Mouse (Mus musculus) stomach, embryonic 16.5 days (tissue): ENCODE measurements around the gene Eepd1. TPM values are rescaled to one million over a fixed set of nuclear protein-coding genes. Genes with fewer than 3 reads are reported as not detected.

ENCODE experiments used
- ATAC-seq: fragments of 200-750 bp; cut with Nextera tagmentation; 2 replicates; pipeline ENCODE4 v1.8.0; 2017; ENCODE audit warnings: moderate number of reproducible peaks, moderate TSS enrichment; ENCODE audit not compliant: insufficient read depth, low FRiP score
- H3K27ac ChIP-seq: fragments of 300-500 bp; sonication (generic); 2 replicates; pipeline ENCODE4 v1.5.1; 2014; ENCODE audit warnings: low read length
- H3K27me3 ChIP-seq: fragments of 300-500 bp; sonication (generic); 2 replicates; pipeline ENCODE4 v1.6.1; 2014; ENCODE audit warnings: low read length, control low read depth, mixed read lengths; ENCODE audit not compliant: control insufficient read depth, insufficient read depth
- H3K36me3 ChIP-seq: fragments of 300-500 bp; sonication (generic); 2 replicates; pipeline ENCODE4 v1.6.1; 2014; ENCODE audit warnings: low read length; ENCODE audit not compliant: control insufficient read depth, insufficient read depth
- H3K4me1 ChIP-seq: fragments of 300-500 bp; sonication (generic); 2 replicates; pipeline ENCODE4 v1.6.1; 2014; ENCODE audit warnings: low read length, control low read depth, mixed read lengths; ENCODE audit not compliant: control insufficient read depth, insufficient read depth
- H3K4me2 ChIP-seq: fragments of 300-500 bp; sonication (generic); 2 replicates; pipeline ENCODE4 v1.6.1; 2014; ENCODE audit warnings: low read depth, low read length, mixed read lengths
- H3K4me3 ChIP-seq: fragments of 300-500 bp; sonication (generic); replicated peaks from 2 replicates; pipeline ENCODE4 v1.5.1; 2014; ENCODE audit warnings: mild to moderate bottlenecking, low read length
- H3K9ac ChIP-seq: fragments of 300-500 bp; sonication (generic); 2 replicates; pipeline ENCODE4 v1.6.1; 2014; ENCODE audit warnings: low read length
- H3K9me3 ChIP-seq: fragments of 300-500 bp; sonication (generic); replicated peaks from 2 replicates; pipeline ENCODE4 v1.6.1; 2016; ENCODE audit warnings: low read length, control low read depth; ENCODE audit not compliant: control insufficient read depth
- WGBS: fragments of 180-500 bp; shearing (Covaris S2); extraction: QIAGEN DNeasy Blood & Tissue Kit; methylation state at CpG from one replicate; pipeline ENCODE4 v1.1.7; 2014; 5-methylcytosine and 5-hydroxymethylcytosine counted together
- polyA plus RNA-seq: library from polyadenylated mRNA; unstranded; fragments of >200 nt; fragmentation: Nextera tagmentation; extraction: Ambion mirVana; gene quantifications from 2 replicates; pipeline ENCODE4 v1.2.1, GENCODE M21; 2015

The Eepd1 gene
- polyA plus RNA-seq, 1 experiment from 2014 or later: 14.9 TPM

DNA sequence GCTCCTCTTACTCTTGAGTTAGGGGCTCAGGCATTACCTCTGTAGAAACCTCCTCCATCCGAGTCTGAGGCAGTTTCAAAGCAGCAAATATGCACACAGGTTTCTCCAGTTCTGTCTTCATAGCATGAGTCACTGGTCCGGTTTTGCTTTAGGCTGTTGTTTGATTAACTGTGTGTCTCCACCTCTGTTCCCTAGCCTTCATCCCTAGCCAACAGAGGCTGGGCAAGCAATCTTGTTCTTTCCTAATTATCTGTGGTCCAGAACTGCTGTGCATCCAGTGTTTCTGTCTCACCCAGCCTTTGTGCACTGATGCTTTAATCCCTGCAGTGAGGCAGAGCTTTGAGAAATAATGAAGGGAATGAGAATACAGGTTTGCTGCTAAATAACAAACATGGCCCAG lies 90.0 kb downstream of the Eepd1 start:
- Histone ChIP-seq H3K27ac (peak overlapping the region; percentile 78), H3K4me2 (no peak overlapping the region)

GRCm38 (mm10) chr9:25573753-25574152 lies 92.4 kb downstream of the Eepd1 start:
- Histone ChIP-seq H3K9ac (no peak overlapping the region), H3K4me1 (peaks cover 14% of the 10 kb centered on the region; the same call in 1 of the 2 replicates), H3K27me3 (no peaks in the 10 kb centered on the region), H3K27ac (no peak overlapping the region), H3K4me3 (no peak overlapping the region), H3K36me3 (no peaks in the 10 kb centered on the region), H3K9me3 (no peaks in the 10 kb centered on the region), H3K4me2 (no peak overlapping the region)
- 38% methylated on average over 7 of the region's 7 CpGs for WGBS
- no peak for ATAC-seq

More for the DNA sequence above, 90.0 kb downstream of the Eepd1 start:
- Histone ChIP-seq H3K4me3 (no peak overlapping the region), H3K9me3 (no peaks in the 10 kb centered on the region), H3K27me3 (no peaks in the 10 kb centered on the region), H3K36me3 (no peaks in the 10 kb centered on the region), H3K4me1 (peaks cover 14% of the 10 kb centered on the region; the same call in 1 of the 2 replicates), H3K9ac (no peak overlapping the region)
- WGBS: 30% methylated on average over 2 of the region's 2 CpGs
- ATAC-seq: peak; percentile 45; the same call in 1 of the 2 replicates

DNA sequence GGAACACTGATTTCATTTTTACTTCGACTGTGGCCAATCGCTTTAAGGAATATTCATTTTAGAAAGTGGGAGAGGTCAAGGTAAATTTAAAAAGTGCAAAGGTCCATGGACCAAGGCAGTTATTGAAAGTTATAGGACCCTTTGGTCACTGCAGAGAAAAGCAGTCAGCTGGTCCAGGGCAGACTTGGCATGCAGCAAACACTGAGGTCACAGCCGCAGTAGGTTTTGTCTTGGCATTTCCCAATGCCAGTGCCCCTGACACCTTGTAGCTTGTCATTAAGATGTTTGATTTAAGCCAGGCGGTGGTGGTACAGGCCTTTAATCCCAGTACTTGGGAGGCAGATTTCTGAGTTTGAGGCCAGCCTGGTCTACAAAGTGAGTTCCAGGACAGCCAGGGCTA lies 92.8 kb downstream of the Eepd1 start:
- H3K36me3 ChIP-seq: no peaks in the 10 kb centered on the region
- H3K4me2 ChIP-seq: no peak overlapping the region

GRCm38 (mm10) chr9:25578674-25579596 lies 97.6 kb downstream of the Eepd1 start:
- WGBS: 52% methylated on average over 7 of the region's 7 CpGs
- peak overlapping the region; percentile 19 for H3K27ac ChIP-seq
- ATAC-seq: peak; percentile 74

More for the DNA sequence above, 92.8 kb downstream of the Eepd1 start:
- Histone ChIP-seq H3K9ac (no peak overlapping the region), H3K27me3 (no peaks in the 10 kb centered on the region), H3K4me1 (peaks cover 14% of the 10 kb centered on the region; the same call in 1 of the 2 replicates), H3K4me3 (no peak overlapping the region), H3K9me3 (no peaks in the 10 kb centered on the region), H3K27ac (no peak overlapping the region)
- WGBS: 84% methylated on average over 4 of the region's 4 CpGs
- no peak for ATAC-seq

DNA sequence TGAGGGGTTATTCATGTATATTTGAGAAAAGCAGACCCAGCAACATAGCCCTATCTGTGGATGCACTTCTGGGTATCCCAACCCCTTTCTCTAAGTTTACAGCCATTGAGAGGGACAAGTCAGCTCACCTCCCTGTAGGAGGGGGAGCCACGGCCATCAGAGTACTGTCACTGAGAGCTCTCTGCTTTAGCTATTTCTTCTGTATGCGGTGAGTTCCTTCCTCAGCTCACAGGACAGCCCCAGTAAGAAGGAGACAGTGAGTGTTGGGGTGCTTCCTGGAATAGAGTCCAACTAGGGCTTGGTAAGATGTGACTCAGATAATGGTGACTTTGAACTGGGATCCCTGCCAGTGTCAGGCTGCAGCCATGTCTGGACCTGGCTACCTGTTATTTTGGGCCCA lies 102.3 kb downstream of the Eepd1 start:
- no peak overlapping the region for H3K27ac ChIP-seq
- 88% methylated on average over 2 of the region's 2 CpGs for WGBS
- no peak overlapping the region for H3K9ac ChIP-seq
- H3K36me3 ChIP-seq: no peaks in the 10 kb centered on the region
- no peaks in the 10 kb centered on the region for H3K9me3 ChIP-seq
- no peaks in the 10 kb centered on the region for H3K4me1 ChIP-seq
- H3K27me3 ChIP-seq: no peaks in the 10 kb centered on the region
- H3K4me3 ChIP-seq: no peak overlapping the region
- H3K4me2 ChIP-seq: no peak overlapping the region
- no peak for ATAC-seq

More at GRCm38 (mm10) chr9:25578674-25579596, 97.6 kb downstream of the Eepd1 start:
- Histone ChIP-seq H3K27me3 (no peaks in the 10 kb centered on the region), H3K9ac (no peak overlapping the region), H3K9me3 (no peaks in the 10 kb centered on the region), H3K36me3 (no peaks in the 10 kb centered on the region), H3K4me1 (no peaks in the 10 kb centered on the region), H3K4me2 (no peak overlapping the region), H3K4me3 (no peak overlapping the region)

- H3K4me2 ChIP-seq: no peak overlapping the region
- no peak overlapping the region for H3K27ac ChIP-seq
- H3K9ac ChIP-seq: no peak overlapping the region
- H3K4me3 ChIP-seq: no peak overlapping the region
- no peak for ATAC-seq
- WGBS: 46% methylated on average over 1 of the region's 1 CpGs
- H3K36me3 ChIP-seq: no peaks in the 10 kb centered on the region
- no peaks in the 10 kb centered on the region for H3K27me3 ChIP-seq
- H3K4me1 ChIP-seq: no peaks in the 10 kb centered on the region
- no peaks in the 10 kb centered on the region for H3K9me3 ChIP-seq
Measured at GRCm38 (mm10) chr9:25585614-25586013, 104.3 kb downstream of the Eepd1 start.

- 68% methylated on average over 2 of the region's 2 CpGs for WGBS
- no peak for ATAC-seq
- Histone ChIP-seq H3K4me2 (no peak overlapping the region), H3K36me3 (no peaks in the 10 kb centered on the region), H3K4me3 (no peak overlapping the region), H3K27ac (no peak overlapping the region), H3K9ac (no peak overlapping the region), H3K27me3 (no peaks in the 10 kb centered on the region), H3K4me1 (peaks cover 12% of the 10 kb centered on the region), H3K9me3 (no peaks in the 10 kb centered on the region)
Measured at GRCm38 (mm10) chr9:25588581-25588980, 107.2 kb downstream of the Eepd1 start.

DNA sequence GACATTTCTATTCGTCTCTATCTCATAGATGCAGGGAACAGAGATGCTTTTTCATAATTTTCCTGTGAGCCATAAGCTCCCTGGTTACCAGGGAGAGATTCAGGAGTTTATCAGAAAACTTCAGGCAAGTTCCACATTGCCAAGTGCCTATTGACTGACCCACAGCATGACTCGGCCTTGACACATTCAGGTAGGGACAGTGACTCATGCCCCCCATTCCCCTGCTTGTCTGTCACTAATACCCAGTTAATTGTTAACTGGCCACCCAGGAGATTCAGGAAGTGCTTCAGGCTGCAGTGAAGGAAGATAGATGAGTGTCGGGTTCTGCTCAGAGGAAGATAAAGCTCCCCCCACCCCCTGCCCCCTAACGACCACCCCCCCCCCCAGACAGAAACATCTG lies 109.4 kb downstream of the Eepd1 start:
- ATAC-seq: peak; percentile 60; the same call in 1 of the 2 replicates
- H3K4me2 ChIP-seq: no peak overlapping the region
- no peak overlapping the region for H3K27ac ChIP-seq
- H3K36me3 ChIP-seq: no peaks in the 10 kb centered on the region
- peaks cover 12% of the 10 kb centered on the region for H3K4me1 ChIP-seq
- 33% methylated on average over 4 of the region's 4 CpGs for WGBS
- no peaks in the 10 kb centered on the region for H3K9me3 ChIP-seq
- H3K9ac ChIP-seq: no peak overlapping the region
- H3K27me3 ChIP-seq: no peaks in the 10 kb centered on the region
- H3K4me3 ChIP-seq: no peak overlapping the region
